ENCODE assay signal across 22 mouse cellular contexts in genomic region chr2:92754505-92755280, GRCm38 (mm10).
DNase-seq lines count a peak whose midpoint lies in the region; ATAC-seq and TF ChIP-seq lines count a peak whose summit lies in the region.
"Had no signal": no experiment of that assay in that cellular context is flagged by ENCODE, and none has a peak within 500 bp of the region (broad histone marks: within the 10 kb centered on the region; RNA-seq: fewer than 3 reads in every experiment).

No protein-coding gene starts in this region.

- H3K36me3 ChIP-seq in intestine, embryonic 14.5 days (ENCODE audit: control insufficient read depth, insufficient read depth, low read length) = no peaks in the 10 kb centered on the region
- H3K36me3 ChIP-seq in intestine, postnatal 0 days (ENCODE audit: control insufficient read depth, insufficient read depth) = no peaks in the 10 kb centered on the region
- H3K36me3 ChIP-seq: limb, embryonic 12.5 days; liver, embryonic 15.5 days had no signal

- H3K4me1 ChIP-seq in intestine, embryonic 14.5 days (replicated peaks; ENCODE audit: control insufficient read depth, insufficient read depth, low read length) = 0 out of 2 replicates have a peak, but pooled peaks cover 2% of the 10 kb centered on the region
- H3K4me1 ChIP-seq in intestine, postnatal 0 days (replicated peaks; ENCODE audit: control insufficient read depth, insufficient read depth, low read length) = no peaks in the 10 kb centered on the region
- H3K4me1 ChIP-seq: limb, embryonic 12.5 days; liver, embryonic 15.5 days had no signal

- DNase-seq in frontal cortex, postnatal 25 days (ENCODE audit: low spot score in 2 of 2) = no peak
- DNase-seq in intestine, embryonic 14.5 days (ENCODE audit: low spot score) = peak; percentile 7
- DNase-seq in testis, postnatal 10 days (ENCODE audit: low spot score) = peak; percentile 11
- no peak for DNase-seq in testis, postnatal 14 days (ENCODE audit: low spot score)
- DNase-seq: adrenal gland, postnatal 25 days; B cell, adult 2 months; cerebellum, adult 2 months; cerebellum, postnatal 14 days; gastrocnemius, adult 2 months; kidney, adult 2 months; layer of hippocampus, adult 9-11 months; lung, embryonic 14.5 days; lung, postnatal 14 days had no signal

- H3K9ac ChIP-seq in intestine, embryonic 14.5 days (ENCODE audit: low read length) = no peak overlapping the region
- H3K9ac ChIP-seq in intestine, postnatal 0 days (ENCODE audit: low read depth, low read length) = no peak overlapping the region
- H3K9ac ChIP-seq: limb, embryonic 12.5 days; liver, embryonic 15.5 days; lung, embryonic 14.5 days had no signal

- 48% methylated on average over 10 of the region's 10 CpGs for WGBS in intestine, embryonic 14.5 days
- WGBS in intestine, postnatal 0 days = 66% methylated on average over 10 of the region's 10 CpGs

- no peaks in the 10 kb centered on the region for H3K9me3 ChIP-seq in intestine, embryonic 14.5 days (ENCODE audit: control insufficient read depth, low read length)
- no peaks in the 10 kb centered on the region for H3K9me3 ChIP-seq in intestine, postnatal 0 days (ENCODE audit: control insufficient read depth)
- H3K9me3 ChIP-seq: limb, embryonic 12.5 days; liver, embryonic 15.5 days had no signal

- H3K27me3 ChIP-seq in intestine, embryonic 14.5 days (replicated peaks; ENCODE audit: control insufficient read depth, insufficient read depth, low read length) = no peaks in the 10 kb centered on the region
- H3K27me3 ChIP-seq in intestine, postnatal 0 days (replicated peaks; ENCODE audit: control insufficient read depth, insufficient read depth, low read length) = no peaks in the 10 kb centered on the region
- H3K27me3 ChIP-seq: limb, embryonic 12.5 days; liver, embryonic 15.5 days had no signal

- no peak overlapping the region for H3K4me2 ChIP-seq in intestine, embryonic 14.5 days (ENCODE audit: low read length)
- H3K4me2 ChIP-seq in intestine, postnatal 0 days (replicated peaks; ENCODE audit: low read depth) = no peak overlapping the region
- H3K4me2 ChIP-seq: limb, embryonic 12.5 days; liver, embryonic 15.5 days; lung, embryonic 14.5 days had no signal

- H3K4me3 ChIP-seq in intestine, embryonic 14.5 days (ENCODE audit: low read depth, low read length) = no peak overlapping the region
- H3K4me3 ChIP-seq in intestine, postnatal 0 days (ENCODE audit: low read depth, low read length) = no peak overlapping the region
- H3K4me3 ChIP-seq: erythroblast, embryonic 14.5 days; gastrocnemius, adult 2 months; heart, adult 2 months; limb, embryonic 12.5 days; liver, embryonic 15.5 days had no signal

- no peak overlapping the region for H3K27ac ChIP-seq in intestine, embryonic 14.5 days (ENCODE audit: low read depth)
- no peak overlapping the region for H3K27ac ChIP-seq in intestine, postnatal 0 days (ENCODE audit: low read depth, low read length)
- H3K27ac ChIP-seq: gastrocnemius, adult 2 months; heart, adult 2 months; kidney, postnatal 0 days; limb, embryonic 12.5 days; liver, embryonic 15.5 days had no signal

- TF ChIP-seq CTCF in intestine, postnatal 0 days (IDR thresholded peaks at IDR 0.05; ENCODE audit: low read depth) = no peak

- peak; percentile 76 for ATAC-seq in frontal cortex, adult (ENCODE audit: low TSS enrichment)
- ATAC-seq in intestine, embryonic 14.5 days (replicated peaks; ENCODE audit: low FRiP score, low TSS enrichment, low read depth) = no peak
- no peak for ATAC-seq in intestine, postnatal 0 days
- ATAC-seq: inflammation-experienced regulatory T-cells, adult 6 months; midbrain, embryonic 16.5 days had no signal

Comparison
In these comparisons a context has a peak if more than half of its experiments do, and no peak if none do; other contexts are left out.
1. DNase-seq: peak in intestine, embryonic 14.5 days (single experiment) and testis, postnatal 10 days (single experiment); none in frontal cortex, postnatal 25 days (0 of 2) and testis, postnatal 14 days (single experiment).